ENCODE assay signal across 23 mouse cellular contexts in the genomic region with DNA sequence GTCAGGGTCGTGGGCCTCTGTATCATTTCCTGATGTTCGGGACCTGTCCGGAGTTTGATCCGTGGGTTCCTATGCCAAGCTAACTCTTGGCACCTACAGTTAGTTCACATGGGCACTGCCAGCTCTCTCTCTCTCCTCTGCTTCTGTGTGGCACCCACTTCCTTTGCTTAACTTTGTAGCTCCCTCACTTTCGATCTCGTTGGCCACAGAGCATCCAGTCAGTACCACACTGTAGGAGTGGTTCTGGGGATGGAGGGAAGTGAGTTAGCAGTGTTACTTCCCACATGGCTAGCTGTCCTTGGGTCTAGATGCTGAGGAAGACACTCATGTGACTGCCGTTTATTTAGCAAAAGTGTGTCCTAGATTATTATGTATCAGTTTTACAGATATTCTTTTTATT. TPM values are rescaled to one million over a fixed set of nuclear protein-coding genes. Genes with fewer than 3 reads are reported as not detected.
DNase-seq lines count a peak whose midpoint lies in the region; ATAC-seq lines count a peak whose summit lies in the region.
"Had no signal": no experiment of that assay in that cellular context is flagged by ENCODE, and none has a peak within 500 bp of the region (broad histone marks: within the 10 kb centered on the region; RNA-seq: fewer than 3 reads in every experiment).

No protein-coding gene starts in this region.

- ATAC-seq in granulocyte monocyte progenitor cell, adult 5-6 weeks (replicated peaks; ENCODE audit: poor library complexity, severe bottlenecking): peak; percentile 67
- ATAC-seq in megakaryocyte-erythroid progenitor cell, adult 5-6 weeks (replicated peaks; ENCODE audit: low FRiP score, low TSS enrichment, poor library complexity, severe bottlenecking): 0 out of 2 replicates have a peak, but pooled peaks have one; percentile 44
- no peak for ATAC-seq in forebrain, embryonic 13.5 days
- ATAC-seq: forebrain, embryonic 14.5 days; hindbrain, embryonic 16.5 days; inflammation-experienced regulatory T-cells, adult 6 months; intestine, postnatal 0 days had no signal

- DNase-seq in heart, adult 11 months: peak; percentile 87
- DNase-seq in heart, adult 8-10 months (ENCODE audit: low spot score): no peak
- no peak for DNase-seq in kidney, postnatal 4 days
- no peak for DNase-seq in adrenal gland, adult 18-20 months (ENCODE audit: low spot score in 2 of 2)
- DNase-seq: adrenal gland, adult 8-10 months; adrenal gland, postnatal 36 days; cerebellum, adult 11 months; cerebellum, adult 8-10 months; cerebellum, postnatal 14 days; gastrocnemius, adult 2 months; gastrocnemius, postnatal 25 days; heart, adult 18-20 months; heart, postnatal 36 days had no signal

- H3K9me3 ChIP-seq in forebrain, embryonic 13.5 days (replicated peaks): no peaks in the 10 kb centered on the region
- H3K9me3 ChIP-seq: embryonic facial prominence, embryonic 13.5 days; heart, embryonic 12.5 days; hindbrain, embryonic 12.5 days had no signal

- 87% methylated on average over 7 of the region's 7 CpGs for WGBS in forebrain, embryonic 13.5 days

- no peak overlapping the region for H3K4me3 ChIP-seq in forebrain, embryonic 13.5 days
- H3K4me3 ChIP-seq: embryonic facial prominence, embryonic 13.5 days; gastrocnemius, adult 2 months; heart, embryonic 12.5 days; hindbrain, embryonic 12.5 days had no signal

- peaks cover 60% of the 10 kb centered on the region for H3K36me3 ChIP-seq in forebrain, embryonic 13.5 days (ENCODE audit: poor library complexity, severe bottlenecking)

- H3K27me3 ChIP-seq in forebrain, embryonic 13.5 days: no peaks in the 10 kb centered on the region
- H3K27me3 ChIP-seq: embryonic facial prominence, embryonic 13.5 days; heart, embryonic 12.5 days; hindbrain, embryonic 12.5 days had no signal

- peaks cover 11% of the 10 kb centered on the region for H3K4me1 ChIP-seq in forebrain, embryonic 13.5 days

- H3K9ac ChIP-seq in forebrain, embryonic 13.5 days: no peak overlapping the region
- H3K9ac ChIP-seq: embryonic facial prominence, embryonic 13.5 days; heart, embryonic 12.5 days; hindbrain, embryonic 12.5 days had no signal

- no peak overlapping the region for H3K4me2 ChIP-seq in forebrain, embryonic 13.5 days
- H3K4me2 ChIP-seq: embryonic facial prominence, embryonic 13.5 days; heart, embryonic 12.5 days; hindbrain, embryonic 12.5 days had no signal

- H3K27ac ChIP-seq in forebrain, embryonic 13.5 days: no peak overlapping the region
- H3K27ac ChIP-seq: embryonic facial prominence, embryonic 13.5 days; gastrocnemius, adult 2 months; hindbrain, embryonic 12.5 days had no signal

RNA-seq across cellular contexts. Expression of gene Msantd3, which starts 14.4 kb away (rescaled TPM):
- 10 to 100 TPM; 15.8 to 22.8 (median 19.3) TPM for total RNA-seq in heart, adult 8-10 months (2022)
- 31.8 and 77.2 TPM in 2 replicates for total RNA-seq in granulocyte monocyte progenitor cell, adult 5-6 weeks (2014; fragmentation: Nextera tagmentation)
- total RNA-seq in granulocyte monocyte progenitor cell, adult 5-6 weeks (2017): 62.6 and 71.2 TPM in 2 replicates
- 0.57 TPM in 1 of 2 replicates, not detected in the other for total RNA-seq in megakaryocyte-erythroid progenitor cell, adult 5-6 weeks (2014; fragmentation: Nextera tagmentation)
- total RNA-seq in megakaryocyte-erythroid progenitor cell, adult 5-6 weeks (2017): 3.3 and 6.8 TPM in 2 replicates
- polyA plus RNA-seq in forebrain, embryonic 13.5 days (2015; fragmentation: Nextera tagmentation; extraction: Ambion mirVana): 50.2 and 52.2 TPM in 2 replicates
- 10 to 100 TPM; 15.0 to 18.7 TPM for total RNA-seq in adrenal gland, adult 18-20 months (2021)
- polyA plus RNA-seq: inflammation-experienced regulatory T-cells, adult 6 months had no signal

RNA-seq across cellular contexts. Expression of gene Tmeff1, which starts 30.8 kb away (rescaled TPM):
- total RNA-seq in heart, adult 8-10 months (2022): 10 to 100 TPM in 2 of 4 experiments, 1 to 10 TPM in 2; 7.1 to 12.0 (median 9.5) TPM
- not detected in 2 replicates for total RNA-seq in granulocyte monocyte progenitor cell, adult 5-6 weeks (2014; fragmentation: Nextera tagmentation)
- total RNA-seq in granulocyte monocyte progenitor cell, adult 5-6 weeks (2017): 1.3 and 1.9 TPM in 2 replicates
- total RNA-seq in megakaryocyte-erythroid progenitor cell, adult 5-6 weeks (2014; fragmentation: Nextera tagmentation): not detected in 2 replicates
- 0.95 TPM in 1 of 2 replicates, not detected in the other for total RNA-seq in megakaryocyte-erythroid progenitor cell, adult 5-6 weeks (2017)
- polyA plus RNA-seq in forebrain, embryonic 13.5 days (2015; fragmentation: Nextera tagmentation; extraction: Ambion mirVana): 76.9 and 117 TPM in 2 replicates
- 10 to 100 TPM in 1 of 2 experiments, 1 to 10 TPM in 1; 9.2 to 12.7 TPM for total RNA-seq in adrenal gland, adult 18-20 months (2021)
- polyA plus RNA-seq: inflammation-experienced regulatory T-cells, adult 6 months had no signal
